Mouse (Mus musculus): ENCODE data around the gene Vsig10. TPM values are rescaled to one million over a fixed set of nuclear protein-coding genes. Genes with fewer than 3 reads are reported as not detected.

The Vsig10 gene
- polyA plus RNA-seq, 1 experiment from 2014 or later, result 1.5 TPM

DNA sequence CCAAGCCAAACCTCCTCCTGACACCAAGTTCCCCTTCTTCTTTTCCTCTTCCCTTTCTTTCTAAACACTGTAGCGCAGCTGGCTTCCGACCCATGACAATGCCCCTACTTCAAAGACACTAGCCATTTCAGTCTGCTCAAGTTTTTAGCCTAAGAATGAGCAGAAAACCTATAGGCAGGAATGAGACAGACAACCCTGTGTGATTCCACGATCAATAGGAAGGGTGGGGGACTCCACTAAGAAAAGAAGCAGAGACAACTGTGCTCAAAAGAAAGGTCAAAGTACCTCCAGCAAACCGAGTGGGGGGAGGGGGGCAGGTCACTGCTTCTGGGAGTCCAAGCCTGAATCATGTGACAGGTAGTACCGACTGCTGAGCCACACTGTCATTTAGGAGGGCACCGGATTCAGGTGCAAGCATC lies 77.7 kb downstream of the Vsig10 start:
- no peaks in the 10 kb centered on the region for H3K4me1 ChIP-seq (ENCODE audit: control insufficient read depth, low read depth, low read length)
- H3K4me3 ChIP-seq (ENCODE audit: low read depth, low read length), result no peak overlapping the region
- H3K27ac ChIP-seq (ENCODE audit: low read length), result no peak overlapping the region; the same call in 1 of the 2 replicates
- no peak overlapping the region for H3K4me2 ChIP-seq (ENCODE audit: low read depth, low read length)
- no peak overlapping the region for H3K9ac ChIP-seq (ENCODE audit: low read depth, low read length)
- H3K9me3 ChIP-seq (replicated peaks; ENCODE audit: control insufficient read depth, low read length), result no peaks in the 10 kb centered on the region
- H3K27me3 ChIP-seq (ENCODE audit: control insufficient read depth, insufficient read depth, low read depth, low read length), result no peaks in the 10 kb centered on the region
- no peaks in the 10 kb centered on the region for H3K36me3 ChIP-seq (ENCODE audit: control insufficient read depth, insufficient read depth)
- WGBS (ENCODE audit: insufficient replicate concordance), result 41% methylated on average over 6 of the region's 6 CpGs
- ATAC-seq (ENCODE audit: low read depth), result no peak

DNA sequence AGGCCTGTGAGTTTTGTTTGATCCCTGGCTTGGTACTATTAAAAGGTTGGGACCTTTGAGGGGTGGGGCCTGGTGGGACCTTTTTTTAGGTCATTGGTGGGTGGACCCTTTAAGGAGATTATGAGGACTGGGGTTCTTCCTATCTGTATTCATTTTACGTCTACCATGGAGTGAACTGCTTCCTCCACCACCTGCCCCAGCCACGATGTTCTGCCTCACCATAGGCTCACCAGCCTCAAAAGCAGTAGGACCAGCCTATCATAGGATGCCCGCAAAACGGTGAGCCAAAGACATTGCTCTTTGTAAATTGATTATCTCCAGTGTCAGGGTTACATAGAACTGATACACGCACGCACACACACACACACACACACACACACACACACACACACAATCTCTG lies 78.5 kb downstream of the Vsig10 start:
- Histone ChIP-seq H3K4me1 (ENCODE audit: control insufficient read depth, low read depth, low read length) (no peaks in the 10 kb centered on the region), H3K4me2 (ENCODE audit: low read depth, low read length) (no peak overlapping the region), H3K9me3 (replicated peaks; ENCODE audit: control insufficient read depth, low read length) (no peaks in the 10 kb centered on the region), H3K27ac (ENCODE audit: low read length) (no peak overlapping the region), H3K27me3 (ENCODE audit: control insufficient read depth, insufficient read depth, low read depth, low read length) (no peaks in the 10 kb centered on the region), H3K9ac (ENCODE audit: low read depth, low read length) (no peak overlapping the region), H3K4me3 (ENCODE audit: low read depth, low read length) (no peak overlapping the region), H3K36me3 (ENCODE audit: control insufficient read depth, insufficient read depth) (no peaks in the 10 kb centered on the region)
- ATAC-seq (ENCODE audit: low read depth), result no peak
- 56% methylated on average over 6 of the region's 6 CpGs for WGBS (ENCODE audit: insufficient replicate concordance)

DNA sequence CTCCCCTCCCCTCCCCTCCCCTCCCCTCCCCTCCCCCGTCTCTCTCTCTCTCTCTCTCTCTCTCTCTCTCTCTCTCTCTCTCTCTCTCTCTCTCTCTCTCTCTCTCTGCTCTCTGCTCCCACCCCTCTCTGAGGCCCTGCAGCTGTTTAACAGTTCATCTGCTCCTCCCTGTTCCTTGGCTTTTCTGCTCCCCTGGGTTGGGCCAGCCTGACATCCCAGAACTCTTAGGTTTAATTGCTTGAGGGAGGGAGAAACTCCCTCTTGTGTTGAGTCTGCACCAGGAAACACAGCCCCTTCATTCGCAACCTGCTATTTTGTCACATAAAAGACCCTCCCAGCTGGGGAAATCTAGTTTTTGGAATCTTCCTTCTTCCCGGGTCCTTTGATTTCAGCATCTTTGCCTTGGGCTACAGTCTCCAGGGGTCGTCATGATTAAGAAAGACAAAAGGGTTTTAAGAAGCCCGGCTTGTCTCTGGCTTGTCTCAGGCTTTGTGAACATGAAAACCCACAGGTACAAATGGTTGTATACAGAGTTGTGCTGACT lies 79.2 kb downstream of the Vsig10 start:
- Histone ChIP-seq H3K9me3 (replicated peaks; ENCODE audit: control insufficient read depth, low read length) (no peaks in the 10 kb centered on the region), H3K4me2 (ENCODE audit: low read depth, low read length) (no peak overlapping the region), H3K36me3 (ENCODE audit: control insufficient read depth, insufficient read depth) (no peaks in the 10 kb centered on the region), H3K27me3 (ENCODE audit: control insufficient read depth, insufficient read depth, low read depth, low read length) (no peaks in the 10 kb centered on the region), H3K27ac (ENCODE audit: low read length) (no peak overlapping the region), H3K9ac (ENCODE audit: low read depth, low read length) (no peak overlapping the region), H3K4me1 (ENCODE audit: control insufficient read depth, low read depth, low read length) (no peaks in the 10 kb centered on the region), H3K4me3 (ENCODE audit: low read depth, low read length) (no peak overlapping the region)
- no peak for ATAC-seq (ENCODE audit: low read depth)
- 65% methylated on average over 4 of the region's 5 CpGs for WGBS (ENCODE audit: insufficient replicate concordance)

DNA sequence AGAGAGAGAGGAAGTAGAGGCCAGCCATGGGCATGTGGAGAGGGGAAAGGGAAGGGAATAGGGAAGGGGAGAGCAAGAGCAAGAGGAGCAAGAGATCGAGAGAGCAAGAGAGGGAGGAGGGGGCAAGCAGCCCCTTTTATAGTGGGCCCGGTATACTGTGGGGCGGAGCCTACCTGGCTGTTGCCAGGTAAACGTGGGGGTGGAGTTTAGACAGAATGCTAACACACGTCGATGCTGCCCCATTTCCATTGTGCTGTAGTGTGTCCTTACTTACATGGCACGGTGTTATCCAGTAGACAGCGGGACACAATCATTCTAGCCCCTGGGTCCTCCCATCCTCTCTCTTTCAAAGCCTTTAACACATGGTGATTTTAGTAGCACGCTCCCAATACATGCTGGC lies 80.4 kb downstream of the Vsig10 start:
- H3K36me3 ChIP-seq (ENCODE audit: control insufficient read depth, insufficient read depth), result no peaks in the 10 kb centered on the region
- H3K4me2 ChIP-seq (ENCODE audit: low read depth, low read length), result no peak overlapping the region
- H3K9ac ChIP-seq (ENCODE audit: low read depth, low read length), result no peak overlapping the region
- H3K27me3 ChIP-seq (ENCODE audit: control insufficient read depth, insufficient read depth, low read depth, low read length), result no peaks in the 10 kb centered on the region
- ATAC-seq (ENCODE audit: low read depth), result no peak
- H3K9me3 ChIP-seq (replicated peaks; ENCODE audit: control insufficient read depth, low read length), result no peaks in the 10 kb centered on the region
- 71% methylated on average over 9 of the region's 9 CpGs for WGBS (ENCODE audit: insufficient replicate concordance)
- no peaks in the 10 kb centered on the region for H3K4me1 ChIP-seq (ENCODE audit: control insufficient read depth, low read depth, low read length)
- no peak overlapping the region for H3K27ac ChIP-seq (ENCODE audit: low read length)
- H3K4me3 ChIP-seq (ENCODE audit: low read depth, low read length), result no peak overlapping the region

DNA sequence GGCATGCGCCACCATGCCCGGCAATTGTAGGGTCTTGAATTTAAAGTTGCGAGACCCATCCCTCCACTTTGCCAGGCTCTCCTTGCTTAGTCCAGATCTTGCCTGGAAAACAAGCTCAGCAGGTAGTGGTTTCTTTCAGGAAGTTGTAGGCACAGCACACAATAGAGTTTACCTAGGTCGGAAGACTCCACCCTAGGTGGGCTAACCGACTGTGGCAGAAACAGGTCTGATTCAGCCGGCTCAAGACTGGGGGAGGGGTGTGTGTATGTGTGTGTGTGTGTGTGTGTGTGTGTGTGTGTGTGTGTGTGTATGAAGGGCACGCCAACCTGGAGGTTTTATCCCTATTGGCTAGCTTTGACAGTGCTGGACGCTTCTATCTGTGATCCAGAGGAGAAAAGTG lies 84.7 kb downstream of the Vsig10 start:
- no peaks in the 10 kb centered on the region for H3K4me1 ChIP-seq (ENCODE audit: control insufficient read depth, low read depth, low read length)
- H3K4me2 ChIP-seq (ENCODE audit: low read depth, low read length), result no peak overlapping the region
- H3K36me3 ChIP-seq (ENCODE audit: control insufficient read depth, insufficient read depth), result no peaks in the 10 kb centered on the region
- H3K27me3 ChIP-seq (ENCODE audit: control insufficient read depth, insufficient read depth, low read depth, low read length), result no peaks in the 10 kb centered on the region
- WGBS (ENCODE audit: insufficient replicate concordance), result 69% methylated on average over 8 of the region's 8 CpGs
- no peak overlapping the region for H3K27ac ChIP-seq (ENCODE audit: low read length)
- no peaks in the 10 kb centered on the region for H3K9me3 ChIP-seq (replicated peaks; ENCODE audit: control insufficient read depth, low read length)
- H3K9ac ChIP-seq (ENCODE audit: low read depth, low read length), result no peak overlapping the region
- ATAC-seq (ENCODE audit: low read depth), result no peak
- H3K4me3 ChIP-seq (ENCODE audit: low read depth, low read length), result no peak overlapping the region

Other genes with a start within 250 kb of the Vsig10 start
- gene Suds3, start 203.0 kb upstream of the Vsig10 start, polyA plus RNA-seq (2015; fragmentation: Nextera tagmentation; extraction: Ambion mirVana), result 24.1 and 26.6 TPM in 2 replicates
- gene Taok3, start 199.0 kb upstream of the Vsig10 start, polyA plus RNA-seq (2015; fragmentation: Nextera tagmentation; extraction: Ambion mirVana), result 39.9 and 41.8 TPM in 2 replicates
- gene Pebp1, start 31.5 kb upstream of the Vsig10 start, polyA plus RNA-seq (2015; fragmentation: Nextera tagmentation; extraction: Ambion mirVana), result 174 and 183 TPM in 2 replicates
- 16.8 and 20.5 TPM in 2 replicates for gene Wsb2, start 38.2 kb downstream of the Vsig10 start, polyA plus RNA-seq (2015; fragmentation: Nextera tagmentation; extraction: Ambion mirVana)
- gene Rfc5, start 70.0 kb downstream of the Vsig10 start, polyA plus RNA-seq (2015; fragmentation: Nextera tagmentation; extraction: Ambion mirVana), result 44.3 and 46.6 TPM in 2 replicates
- gene Ksr2, start 94.9 kb downstream of the Vsig10 start, polyA plus RNA-seq (2015; fragmentation: Nextera tagmentation; extraction: Ambion mirVana), result 0.05 and 0.06 TPM in 2 replicates

All from liver, embryonic 16.5 days (tissue).